Mouse (Mus musculus): ENCODE results near the gene Cfap58.

The Cfap58 gene

GRCm38 (mm10) chr19:47978109-47978701 lies 40.7 kb downstream of the Cfap58 start:
- DNase-seq (ENCODE audit: low spot score): no peak

- no peak for DNase-seq (ENCODE audit: low spot score)
Observed at GRCm38 (mm10) chr19:47979446-47979845, 42.0 kb downstream of the Cfap58 start.

GRCm38 (mm10) chr19:47980241-47980640 lies 42.8 kb downstream of the Cfap58 start:
- DNase-seq (ENCODE audit: low spot score): no peak

GRCm38 (mm10) chr19:47985606-47986213 lies 48.2 kb downstream of the Cfap58 start:
- no peak for DNase-seq (ENCODE audit: low spot score)

- DNase-seq (ENCODE audit: low spot score): no peak
Observed at GRCm38 (mm10) chr19:47987986-47988385, 50.5 kb downstream of the Cfap58 start.

GRCm38 (mm10) chr19:47988456-47988855 lies 51.0 kb downstream of the Cfap58 start:
- DNase-seq (ENCODE audit: low spot score): peak; percentile 9

- DNase-seq (ENCODE audit: low spot score): no peak
Observed at GRCm38 (mm10) chr19:47988880-47989574, 51.6 kb downstream of the Cfap58 start.

GRCm38 (mm10) chr19:47989575-47989891 lies 52.1 kb downstream of the Cfap58 start:
- no peak for DNase-seq (ENCODE audit: low spot score)

- no peak for DNase-seq (ENCODE audit: low spot score)
Observed at GRCm38 (mm10) chr19:48001240-48001639, 63.8 kb downstream of the Cfap58 start.

GRCm38 (mm10) chr19:48001774-48002173 lies 64.3 kb downstream of the Cfap58 start:
- DNase-seq (ENCODE audit: low spot score): no peak

- no peak for DNase-seq (ENCODE audit: low spot score)
Observed at GRCm38 (mm10) chr19:48008771-48009413, 71.4 kb downstream of the Cfap58 start.

- no peak for DNase-seq (ENCODE audit: low spot score)
Observed at GRCm38 (mm10) chr19:48009586-48010331, 72.3 kb downstream of the Cfap58 start.

GRCm38 (mm10) chr19:48020103-48020502 lies 82.6 kb downstream of the Cfap58 start:
- DNase-seq (ENCODE audit: low spot score): no peak

GRCm38 (mm10) chr19:48021435-48021834 lies 84.0 kb downstream of the Cfap58 start:
- no peak for DNase-seq (ENCODE audit: low spot score)

- DNase-seq (ENCODE audit: low spot score): no peak
Observed at GRCm38 (mm10) chr19:48022763-48023162, 85.3 kb downstream of the Cfap58 start.

GRCm38 (mm10) chr19:48023726-48024125 lies 86.3 kb downstream of the Cfap58 start:
- DNase-seq (ENCODE audit: low spot score): no peak

GRCm38 (mm10) chr19:48025366-48025765 lies 87.9 kb downstream of the Cfap58 start:
- no peak for DNase-seq (ENCODE audit: low spot score)

- no peak for DNase-seq (ENCODE audit: low spot score)
Observed at GRCm38 (mm10) chr19:48026882-48027281, 89.4 kb downstream of the Cfap58 start.

GRCm38 (mm10) chr19:48039554-48039953 lies 102.1 kb downstream of the Cfap58 start:
- DNase-seq (ENCODE audit: low spot score): no peak

GRCm38 (mm10) chr19:48047315-48047714 lies 109.8 kb downstream of the Cfap58 start:
- DNase-seq (ENCODE audit: low spot score): no peak

- DNase-seq (ENCODE audit: low spot score): no peak
Observed at GRCm38 (mm10) chr19:48049361-48049760, 111.9 kb downstream of the Cfap58 start.

- no peak for DNase-seq (ENCODE audit: low spot score)
Observed at GRCm38 (mm10) chr19:48063289-48063688, 125.8 kb downstream of the Cfap58 start.
